Mouse (Mus musculus): ENCODE measurements around the gene Taf1a.
A peak's percentile ranks its signal among the peaks of the same experiment; 100 is the strongest.
"Not testable (repeated sequence)": the region's sequence is repeated elsewhere in the genome, so short reads cannot be mapped to it uniquely, and the experiment has no call there.

Gene Taf1a

DNA sequence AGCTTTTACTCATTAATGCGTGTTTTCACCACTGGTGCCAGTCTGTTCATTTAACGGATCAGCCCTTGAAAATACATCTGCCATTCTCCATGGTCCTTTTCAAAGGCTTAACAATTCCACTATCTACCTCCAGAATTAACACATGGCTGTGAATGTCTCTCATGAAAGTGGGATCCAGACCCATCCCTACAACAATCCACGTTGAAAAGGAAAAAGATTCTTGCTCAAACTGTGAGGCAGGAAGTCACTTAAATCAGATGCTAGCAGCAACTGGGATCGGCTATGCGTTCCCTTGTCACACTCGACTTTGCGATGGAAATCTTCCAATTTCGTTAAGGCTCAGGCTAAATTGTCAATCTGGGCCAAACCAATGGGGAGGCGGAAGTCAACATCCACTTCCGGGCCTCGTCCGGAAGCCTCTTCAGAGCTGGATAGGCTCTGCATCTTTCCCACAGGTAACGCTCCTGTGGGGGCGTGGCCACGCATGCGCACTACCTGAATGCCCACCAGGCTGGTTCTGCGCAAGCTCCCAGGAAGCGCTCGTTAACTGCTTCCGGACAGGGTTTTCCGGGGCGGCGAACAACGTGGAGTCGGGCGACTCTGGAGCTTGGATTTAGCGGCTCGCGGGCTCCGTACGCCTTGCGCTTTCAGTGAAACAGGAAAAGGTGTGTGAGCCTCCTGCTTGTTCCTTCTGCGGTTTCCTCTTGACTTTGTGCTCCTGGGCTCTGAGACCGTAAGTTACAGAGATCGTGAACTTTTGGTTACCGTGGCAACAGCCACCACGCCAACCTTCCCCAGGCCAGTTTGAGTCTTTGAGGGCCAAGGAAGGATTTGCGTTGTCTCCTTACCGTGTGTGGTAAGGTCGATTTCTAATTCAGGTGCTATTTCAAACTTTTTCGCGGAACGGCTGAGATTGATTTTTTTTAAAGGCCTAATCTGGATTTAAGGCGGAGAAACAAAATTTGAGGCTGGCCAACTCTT lies at the start of gene Taf1a:
TSS of gene Taf1a (plus strand) at position 556 of the 981 bp plus-strand sequence.
- peak; percentile 94 for DNase-seq (ENCODE audit: low spot score)

DNA sequence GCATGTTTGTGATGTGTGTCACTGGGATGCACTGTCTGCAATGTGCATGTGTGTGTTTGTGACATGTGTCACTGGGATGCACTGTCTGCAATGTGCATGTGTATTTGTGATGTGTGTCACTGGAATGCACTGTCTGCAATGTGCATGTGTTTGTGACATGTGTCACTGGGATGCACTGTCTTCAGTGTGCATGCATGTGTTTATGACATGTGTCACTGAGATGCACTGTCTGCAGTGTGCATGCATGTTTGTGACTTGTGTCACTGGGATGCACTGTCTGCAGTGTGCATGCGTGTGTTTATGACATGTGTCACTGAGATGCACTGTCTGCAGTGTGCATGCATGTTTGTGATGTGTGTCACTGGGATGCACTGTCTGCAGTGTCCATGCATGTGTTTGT lies 45.9 kb upstream of the Taf1a start:
- not testable (repeated sequence) for DNase-seq (ENCODE audit: low spot score)

- DNase-seq (ENCODE audit: low spot score): peak; percentile 91
These were observed 43.6 kb upstream of the Taf1a start for GRCm38 (mm10) chr1:183344886-183345816.

- DNase-seq (ENCODE audit: low spot score): no peak
These were observed 43.0 kb upstream of the Taf1a start for GRCm38 (mm10) chr1:183345817-183346195.

DNA sequence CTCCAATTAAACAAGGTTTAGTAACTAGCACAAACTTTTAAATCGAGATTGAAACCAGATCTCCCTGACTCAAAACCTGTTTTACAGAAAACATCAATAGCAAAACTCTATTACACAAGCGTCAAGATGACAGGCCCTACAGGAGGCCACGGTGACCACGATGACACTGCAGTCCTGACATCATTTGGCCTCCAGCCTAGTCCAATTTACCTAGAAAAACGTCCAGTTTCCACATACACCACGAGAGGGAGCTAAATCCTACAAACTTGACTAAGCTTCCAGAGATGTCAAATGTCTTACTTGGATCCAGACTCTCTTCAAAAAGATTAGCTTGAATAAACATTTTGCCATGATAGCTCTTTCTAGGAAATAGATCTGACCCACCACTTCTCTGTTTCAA lies 38.9 kb upstream of the Taf1a start:
- DNase-seq (ENCODE audit: low spot score): peak; percentile 66

DNA sequence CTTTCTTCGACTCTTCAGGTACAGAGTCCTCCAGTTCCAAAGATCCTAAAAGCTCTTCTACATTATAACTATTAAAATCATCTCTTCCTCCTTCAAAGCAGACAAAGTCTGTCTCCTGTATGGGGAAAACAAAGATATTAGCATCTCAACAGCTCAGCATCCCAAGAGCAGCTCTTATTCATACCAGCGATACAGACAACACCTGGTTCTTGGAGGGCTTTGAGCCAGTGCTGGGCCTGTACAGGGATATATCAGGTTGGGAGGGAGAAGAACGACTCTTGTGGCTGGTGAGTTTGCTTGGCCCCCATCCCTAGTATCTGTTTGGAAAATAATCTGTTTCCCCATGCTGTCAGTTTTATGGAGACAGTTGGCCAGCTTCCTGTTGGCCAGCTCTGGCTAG lies 29.9 kb upstream of the Taf1a start:
- DNase-seq (ENCODE audit: low spot score): peak; percentile 14

DNA sequence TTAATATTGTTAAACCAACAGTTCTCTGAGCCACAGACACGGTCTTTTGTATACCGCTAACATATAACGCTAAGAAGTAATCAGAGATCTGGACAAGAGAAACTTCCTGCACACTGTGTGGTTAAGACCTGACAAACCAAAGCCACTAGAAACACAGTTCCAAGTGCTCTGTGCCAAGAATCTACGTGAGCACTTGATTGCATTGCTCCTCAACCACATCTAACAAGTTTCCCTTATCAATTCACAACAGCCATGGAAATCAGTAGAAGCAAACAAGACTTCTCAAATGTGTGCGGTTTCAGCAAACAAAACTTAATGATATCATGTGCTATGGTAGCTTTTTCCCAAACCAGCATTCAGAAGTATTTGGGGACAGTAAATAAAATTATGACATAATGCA lies 26.5 kb upstream of the Taf1a start:
- DNase-seq (ENCODE audit: low spot score): no peak

DNA sequence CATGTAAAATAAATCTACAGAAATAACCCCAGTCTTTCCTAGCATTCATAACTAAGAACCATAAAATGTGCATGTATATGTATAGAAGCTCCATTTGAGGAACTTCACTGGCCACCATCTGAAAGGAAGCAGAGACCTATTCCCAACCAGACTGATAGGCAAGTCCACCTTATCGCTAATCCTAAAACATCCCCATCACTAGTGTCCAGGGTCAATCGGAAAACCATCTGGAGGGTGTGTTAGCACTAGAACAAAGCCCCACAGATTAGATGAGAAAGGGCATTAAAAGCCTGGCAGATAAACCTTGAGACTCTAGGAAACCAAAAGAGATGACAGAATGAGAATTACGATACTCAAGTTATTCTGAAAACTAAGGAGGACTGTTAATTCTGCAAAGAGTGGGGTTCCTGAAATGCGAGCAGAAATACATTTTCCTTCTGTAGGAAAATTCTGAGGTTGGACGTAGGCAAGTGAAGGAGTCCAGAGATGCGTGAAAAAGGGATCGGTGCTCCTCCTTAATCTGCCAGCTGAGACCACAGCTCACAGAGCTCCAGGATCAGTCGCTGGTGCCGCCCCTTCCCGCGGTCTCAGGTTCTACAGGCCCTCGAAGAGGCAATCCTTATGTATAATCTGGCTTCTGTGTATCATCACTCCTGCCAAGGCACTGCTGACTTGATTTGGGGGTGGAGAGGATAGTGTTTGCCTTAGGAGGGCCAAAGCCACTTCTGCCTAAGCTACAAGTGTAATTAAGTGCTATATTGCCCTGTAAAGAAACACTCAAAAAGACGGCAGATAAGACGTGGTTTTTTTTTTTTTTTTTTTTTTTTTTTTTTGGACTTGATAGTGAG lies 25.8 kb upstream of the Taf1a start:
- DNase-seq (ENCODE audit: low spot score): no peak

GRCm38 (mm10) chr1:183363577-183363867 lies 25.3 kb upstream of the Taf1a start:
- DNase-seq (ENCODE audit: low spot score): no peak

GRCm38 (mm10) chr1:183366361-183366760 lies 22.4 kb upstream of the Taf1a start:
- DNase-seq (ENCODE audit: low spot score): no peak

DNA sequence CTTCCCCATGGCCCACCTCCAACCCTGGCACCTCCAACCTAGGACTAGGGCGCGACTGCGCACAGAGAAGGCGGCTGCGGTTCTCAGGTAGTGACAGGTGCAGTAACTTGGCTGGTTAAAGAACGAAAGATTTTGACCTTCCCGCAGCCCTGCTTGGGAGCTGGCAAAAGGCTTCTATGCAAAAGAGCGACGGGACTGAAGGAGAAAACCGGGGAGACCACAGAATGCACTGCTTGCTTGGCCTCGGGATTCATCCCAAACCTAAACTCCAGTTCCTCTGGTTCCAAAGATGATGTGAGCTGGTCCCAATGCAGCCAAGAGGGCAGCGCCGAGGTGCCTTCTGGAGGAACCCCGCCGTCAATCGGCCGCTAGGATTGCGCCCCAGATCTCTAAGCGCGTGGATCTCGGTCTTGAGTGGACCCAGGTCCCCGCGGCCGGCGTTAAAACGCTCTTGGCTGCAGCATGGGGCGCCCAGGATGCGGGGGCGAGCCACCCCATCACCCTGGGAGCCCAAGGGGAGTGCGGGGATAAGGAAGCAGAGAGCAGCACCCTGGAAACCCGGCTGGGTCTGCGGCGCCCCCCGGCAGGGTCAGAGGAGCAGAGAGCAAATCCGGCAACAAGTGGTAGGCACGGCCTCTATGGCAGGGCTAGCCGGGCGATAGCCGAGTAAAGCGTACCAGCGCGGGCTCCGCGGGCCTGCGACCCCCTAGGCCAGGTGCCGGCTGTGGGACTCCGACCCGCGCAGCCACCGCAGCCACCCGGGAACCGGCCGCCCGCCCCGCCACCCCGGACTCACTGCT lies 20.0 kb upstream of the Taf1a start:
- DNase-seq (ENCODE audit: low spot score): peak; percentile 46

DNA sequence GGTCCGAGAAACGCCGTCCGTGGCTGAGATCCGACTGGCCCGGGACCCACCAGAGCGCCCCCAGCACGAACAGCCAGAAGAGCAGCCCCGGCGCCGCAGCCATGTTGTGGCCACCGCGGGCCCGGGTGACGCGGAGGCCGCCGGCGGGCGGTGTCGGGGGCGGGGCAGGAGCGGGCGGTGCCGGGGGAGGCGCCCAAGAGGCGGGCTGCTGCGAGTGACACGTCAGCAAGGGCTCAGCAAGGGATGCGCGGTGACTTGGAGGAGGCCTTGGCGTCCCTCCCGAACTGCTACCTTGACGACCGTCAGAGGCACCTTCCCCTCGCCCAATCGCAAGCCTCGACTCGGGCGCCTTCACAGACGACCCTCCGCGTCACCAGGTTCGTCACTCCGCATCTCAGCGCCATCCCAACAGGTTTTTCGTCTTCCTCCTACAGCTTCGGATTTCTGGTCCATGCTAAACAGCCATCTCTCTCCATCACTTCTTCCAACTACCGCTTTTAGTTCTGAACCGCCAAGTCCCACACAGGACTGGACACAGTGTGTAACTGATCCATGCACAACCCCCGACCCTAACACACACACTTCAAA lies 19.3 kb upstream of the Taf1a start, which contains the start of gene Mia3:
TSS of gene Mia3 (minus strand) at position 127 of the 588 bp plus-strand sequence.
- peak; percentile 95 for DNase-seq (ENCODE audit: low spot score)

GRCm38 (mm10) chr1:183374728-183375127 lies 14.1 kb upstream of the Taf1a start:
- DNase-seq (ENCODE audit: low spot score): no peak

DNA sequence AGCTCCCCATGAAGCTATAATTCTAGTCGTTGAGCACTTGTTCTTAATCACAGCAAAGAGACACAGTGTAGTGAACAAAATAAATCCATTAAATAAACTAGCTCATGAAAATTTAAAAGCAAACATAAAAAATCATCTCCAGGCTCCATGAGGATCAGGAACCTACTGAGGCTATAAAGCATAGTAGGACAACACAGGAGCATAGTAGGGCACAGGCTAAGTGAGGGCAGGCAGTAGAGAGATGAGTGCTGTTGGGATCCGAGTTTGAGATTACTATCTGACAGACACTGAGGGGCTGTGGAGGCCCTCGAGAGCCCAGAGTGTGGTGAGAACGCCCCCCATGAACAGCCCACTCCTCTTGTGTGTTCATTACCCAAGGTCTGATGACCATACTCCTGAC lies 11.7 kb upstream of the Taf1a start:
- DNase-seq (ENCODE audit: low spot score): no peak

GRCm38 (mm10) chr1:183378321-183378941 lies 10.3 kb upstream of the Taf1a start:
- DNase-seq (ENCODE audit: low spot score): no peak

DNA sequence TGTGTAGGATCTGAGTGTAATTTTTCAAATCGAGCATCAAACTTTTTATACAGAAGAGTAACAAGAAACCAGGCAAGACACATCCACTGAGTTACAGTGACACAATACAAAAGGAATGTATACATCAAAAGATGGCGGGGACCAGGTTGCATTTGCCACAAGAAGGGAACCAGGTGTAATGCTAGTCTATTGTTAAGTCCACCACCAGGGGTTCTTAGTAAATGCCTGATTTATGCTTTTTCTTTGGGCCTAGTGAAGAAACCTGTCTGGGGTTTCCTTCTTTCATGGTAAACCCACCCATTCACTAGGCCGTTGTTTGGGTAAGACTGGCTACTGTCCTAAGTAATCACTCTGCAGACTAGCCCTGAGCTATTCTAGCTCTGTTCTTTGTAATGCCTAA lies 9.4 kb upstream of the Taf1a start:
- DNase-seq (ENCODE audit: low spot score): not testable (repeated sequence)

DNA sequence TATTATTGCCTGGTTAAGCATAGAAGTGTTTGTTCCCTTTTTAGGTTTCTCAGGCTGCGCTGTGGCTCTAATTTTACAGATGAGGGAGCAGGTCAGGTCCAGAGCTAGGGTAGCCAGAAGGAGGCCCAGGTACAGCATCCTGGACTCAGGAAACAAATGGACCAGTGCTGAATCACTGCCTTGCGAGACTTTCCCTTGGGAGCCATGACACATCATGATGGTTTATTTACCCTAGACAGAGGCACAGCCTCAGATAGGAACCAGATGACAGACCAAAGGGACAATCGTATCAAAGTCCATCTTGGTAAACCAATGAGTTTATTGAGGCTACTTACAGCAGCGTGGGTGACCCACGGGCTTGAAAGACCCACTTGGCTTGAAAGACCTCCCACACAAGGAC lies 7.0 kb upstream of the Taf1a start:
- DNase-seq (ENCODE audit: low spot score): no peak

DNA sequence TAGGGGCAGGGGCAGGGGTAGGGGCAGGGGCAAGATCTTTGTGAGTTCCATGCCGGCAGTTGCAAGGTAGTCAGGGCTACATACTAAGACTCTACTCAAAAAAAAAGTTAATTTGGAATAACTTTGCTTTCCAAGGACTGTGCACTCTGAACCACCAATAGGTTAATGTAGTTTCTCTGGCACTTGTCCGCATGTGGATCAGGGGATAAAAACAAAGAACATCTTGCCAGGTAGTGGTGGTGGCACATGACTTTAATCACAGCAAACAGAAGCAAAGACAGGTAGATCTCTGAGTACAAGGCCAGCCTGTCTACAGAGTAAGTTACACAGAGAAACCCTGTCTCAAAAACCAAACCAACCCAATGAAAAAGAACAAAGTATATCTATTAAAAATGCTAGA lies 6.2 kb upstream of the Taf1a start:
- no peak for DNase-seq (ENCODE audit: low spot score)

DNA sequence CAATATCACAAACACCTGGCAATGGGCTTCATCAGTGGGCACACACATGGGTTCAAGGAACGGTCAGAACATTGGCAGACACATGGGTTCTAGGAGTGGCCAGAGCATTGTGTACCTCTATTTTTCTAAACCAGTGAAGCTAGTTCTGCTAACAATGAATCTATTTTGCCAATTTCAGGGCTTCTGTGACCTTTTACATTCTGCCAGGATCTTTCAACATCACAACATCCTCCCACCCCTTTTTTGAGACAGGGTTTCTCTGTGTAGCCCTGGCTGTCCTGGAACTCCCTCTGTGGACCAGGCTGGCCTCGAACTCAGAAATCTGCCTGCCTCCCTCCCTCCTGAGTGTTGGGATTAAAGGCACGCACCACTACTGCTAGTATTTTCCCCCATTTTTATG lies 1.4 kb upstream of the Taf1a start:
- DNase-seq (ENCODE audit: low spot score): not testable (repeated sequence)

GRCm38 (mm10) chr1:183403396-183403795 lies 14.6 kb downstream of the Taf1a start:
- DNase-seq (ENCODE audit: low spot score): no peak

Measured in testis, postnatal 10 days (tissue).